Mouse (Mus musculus) layer of hippocampus, adult 8-10 months (tissue): ENCODE data around the gene Adam25. TPM values are rescaled to one million over a fixed set of nuclear protein-coding genes. Genes with fewer than 3 reads are reported as not detected.
"Not testable (repeated sequence)": the region's sequence is repeated elsewhere in the genome, so short reads cannot be mapped to it uniquely, and the experiment has no call there.

ENCODE experiments used
- DNase-seq, 2 experiments: peaks; one replicate each; pipeline ENCODE4 v3.0.0; 2022; ENCODE audit warnings: low spot score in 2 of 2
- total RNA-seq, 4 experiments: library from RNA; stranded (reverse); gene quantifications; 2 replicates each; pipeline ENCODE4 v1.2.4; 2022

The Adam25 gene
- total RNA-seq: not detected

- DNase-seq: not testable (repeated sequence)
These were observed at the start of gene Adam25 for GRCm38 (mm10) chr8:40751908-40752307. Gene Adam25, plus strand, starts transcription at chr8:40752208.

- not testable (repeated sequence) for DNase-seq
These were observed 36.6 kb upstream of the Adam25 start for GRCm38 (mm10) chr8:40715406-40715805.

GRCm38 (mm10) chr8:40715986-40716385, 36.0 kb upstream of the Adam25 start:
- DNase-seq: no peak

- no peak for DNase-seq
These were observed 31.3 kb downstream of the Adam25 start for GRCm38 (mm10) chr8:40783320-40783719.

GRCm38 (mm10) chr8:40792973-40793372, 41.0 kb downstream of the Adam25 start, which contains the start of gene Adam20:
Gene Adam20, plus strand, starts transcription at chr8:40793273.
- not testable (repeated sequence) for DNase-seq

GRCm38 (mm10) chr8:40803379-40804079, 51.5 kb downstream of the Adam25 start:
- DNase-seq: no peak

Other genes with a start within 250 kb of the Adam25 start
- not detected for gene Adam24, start 77.1 kb upstream of the Adam25 start, total RNA-seq
- gene Adam20, start 41.1 kb downstream of the Adam25 start, total RNA-seq: not detected
- gene Adam39, start 70.8 kb downstream of the Adam25 start, total RNA-seq: not detected